Mouse (Mus musculus) lung, postnatal 0 days (tissue): ENCODE data around the gene Slc6a20b.

Experiments used
- CTCF ChIP-seq: IDR thresholded peaks from 2 replicates; pipeline ENCODE4 v1.5.1; 2016; ENCODE audit warnings: antibody characterized with exemption, mild to moderate bottlenecking
- EP300 ChIP-seq: IDR thresholded peaks from 2 replicates; pipeline ENCODE4 v1.6.1; 2016; ENCODE audit warnings: antibody characterized with exemption, mild to moderate bottlenecking, control low read depth

DNA sequence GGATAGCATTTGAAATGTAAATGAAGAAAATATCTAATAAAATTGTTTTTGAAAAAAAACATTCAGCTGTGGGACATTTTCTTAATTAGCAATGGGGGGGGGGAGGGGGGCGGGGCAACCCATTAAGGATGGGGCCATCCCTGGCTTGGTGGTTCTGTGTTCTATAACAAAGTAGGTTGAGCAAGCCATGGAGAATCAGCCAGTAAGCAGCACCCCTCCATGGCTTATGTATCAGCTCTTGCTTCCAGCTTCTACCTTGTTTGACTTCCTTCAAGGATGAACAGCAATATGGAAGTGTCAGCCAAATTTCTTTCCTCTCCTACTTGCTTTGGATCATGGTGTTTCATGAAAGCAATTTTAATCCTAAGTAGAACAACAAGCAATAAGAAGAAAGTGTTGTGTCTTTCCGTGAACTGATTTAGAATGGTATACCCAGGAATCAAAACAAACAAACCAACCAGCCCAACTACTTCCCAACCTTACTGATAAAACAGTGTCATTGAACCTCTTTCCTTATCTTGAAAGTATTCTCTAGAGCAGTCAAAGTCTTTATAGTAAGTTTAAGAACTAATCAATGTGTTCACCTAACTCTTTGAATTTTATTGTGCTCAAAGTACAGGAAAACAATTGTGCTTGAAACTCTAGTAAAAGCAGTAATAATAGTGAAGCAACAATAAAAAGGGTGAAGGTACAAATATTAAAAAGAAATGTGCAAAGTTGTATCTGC is 17.6 kb upstream of the Slc6a20b start:
- TF ChIP-seq EP300 (no peak), CTCF (no peak)
